Mouse (Mus musculus) c-Kit-negative CD71-positive TER-119-positive erythroid progenitor cells, embryonic 14.5 days (primary cell): ENCODE results near the gene Alms1.
A peak's percentile ranks its signal among the peaks of the same experiment; 100 is the strongest.
"Not testable (repeated sequence)": the region's sequence is repeated elsewhere in the genome, so short reads cannot be mapped to it uniquely, and the experiment has no call there.

Experiments
- DNase-seq: peaks from one replicate; pipeline ENCODE4 v3.0.0-alpha.2; 2013; ENCODE audit warnings: low read depth, low spot score

Alms1 gene

GRCm38 (mm10) chr6:85587396-85588143, at the start of gene Alms1:
Alms1 (plus strand) TSS chr6:85587531.
- DNase-seq: peak; percentile 88

DNA sequence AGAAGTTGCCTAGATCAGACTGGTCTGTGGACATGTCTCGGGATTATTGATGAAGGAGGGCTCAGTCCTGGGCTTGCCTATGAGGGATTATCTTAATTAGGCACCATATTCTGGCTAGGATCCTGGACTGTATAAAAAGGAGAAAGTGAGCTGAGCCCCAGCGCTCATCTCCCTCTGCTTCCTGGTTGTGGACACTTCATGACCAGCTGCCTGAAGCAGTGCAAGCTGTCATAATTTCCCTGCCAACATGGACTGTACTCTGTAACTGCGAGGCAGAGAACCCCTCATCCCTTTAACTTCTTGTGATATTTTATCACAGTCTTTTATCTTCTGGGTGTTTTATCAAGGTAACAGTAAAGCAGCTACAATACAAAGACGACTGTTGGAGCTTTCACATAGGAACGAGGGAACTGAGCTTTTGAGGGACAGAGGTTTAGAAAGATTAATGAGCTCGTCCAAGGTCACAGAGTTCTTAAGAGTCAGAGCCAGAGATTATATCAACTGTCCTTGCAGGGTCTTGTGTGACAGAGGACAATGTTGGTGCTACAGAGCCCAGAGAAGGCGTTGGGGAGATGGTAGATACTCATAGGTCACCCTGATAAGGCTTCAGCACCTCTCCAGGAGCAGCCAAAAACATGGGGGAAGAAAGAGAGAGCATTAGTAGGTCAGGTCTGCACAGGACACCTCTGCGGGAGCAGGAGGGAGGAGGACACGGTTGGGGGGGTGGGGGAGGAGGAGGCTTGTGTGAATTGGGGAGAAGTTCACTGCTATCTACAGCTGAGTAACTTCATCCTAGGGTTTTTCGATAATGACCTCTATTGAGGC, 43.8 kb upstream of the Alms1 start:
- no peak for DNase-seq

- DNase-seq: no peak
Measured at GRCm38 (mm10) chr6:85544251-85544881, 43.0 kb upstream of the Alms1 start.

GRCm38 (mm10) chr6:85547642-85548041, 39.7 kb upstream of the Alms1 start:
- DNase-seq: no peak

DNA sequence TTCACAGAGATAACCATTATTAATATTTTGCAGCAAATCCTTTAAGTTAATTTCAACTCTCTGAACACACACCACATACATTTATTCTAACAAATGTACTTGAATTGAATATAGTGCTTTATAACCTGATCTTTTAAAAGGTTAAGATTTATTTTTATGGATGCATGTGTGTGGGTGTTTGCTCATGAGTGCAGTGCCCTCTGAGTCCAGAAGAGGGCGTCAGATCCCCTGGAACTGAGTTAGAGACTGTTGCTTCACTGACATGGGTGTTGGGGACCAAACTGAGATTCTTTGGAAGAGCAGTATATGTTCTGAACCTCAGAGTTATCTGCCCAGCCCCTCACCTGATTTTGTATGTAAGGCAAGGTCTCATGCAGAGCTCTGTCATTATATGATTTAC, 25.0 kb upstream of the Alms1 start:
- DNase-seq: no peak

- DNase-seq: no peak
Measured at GRCm38 (mm10) chr6:85572816-85573215, 14.5 kb upstream of the Alms1 start.

GRCm38 (mm10) chr6:85581688-85582087, 5.6 kb upstream of the Alms1 start:
- no peak for DNase-seq

GRCm38 (mm10) chr6:85584612-85585011, 2.7 kb upstream of the Alms1 start:
- DNase-seq: no peak

DNA sequence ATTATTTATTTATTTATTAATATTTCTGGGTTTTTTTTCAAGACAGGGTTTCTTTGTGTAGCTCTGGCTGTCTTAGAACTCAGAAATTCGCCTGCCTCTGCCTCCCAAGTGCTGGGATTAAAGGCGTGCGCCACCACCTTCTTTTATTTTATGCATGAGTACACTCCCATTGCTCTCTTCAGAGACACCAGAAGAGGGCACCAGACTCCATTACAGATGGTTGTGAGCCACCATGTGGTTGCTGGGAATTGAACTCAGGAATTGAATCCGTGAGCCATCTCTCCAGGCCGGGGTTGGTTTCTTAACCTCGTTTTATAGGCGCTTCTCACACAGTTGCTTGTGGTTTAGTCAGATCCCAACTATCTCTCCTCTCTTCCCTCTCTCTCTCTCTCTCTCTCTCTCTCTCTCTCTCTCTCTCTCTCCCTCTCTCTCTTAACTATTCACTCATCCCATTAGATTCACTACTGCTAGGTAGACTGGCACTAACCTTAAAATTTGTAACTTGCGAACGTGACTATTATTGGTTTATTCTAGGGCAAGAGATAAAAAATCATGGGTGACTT, 445 bp upstream of the Alms1 start:
- DNase-seq: peak; percentile 5

DNA sequence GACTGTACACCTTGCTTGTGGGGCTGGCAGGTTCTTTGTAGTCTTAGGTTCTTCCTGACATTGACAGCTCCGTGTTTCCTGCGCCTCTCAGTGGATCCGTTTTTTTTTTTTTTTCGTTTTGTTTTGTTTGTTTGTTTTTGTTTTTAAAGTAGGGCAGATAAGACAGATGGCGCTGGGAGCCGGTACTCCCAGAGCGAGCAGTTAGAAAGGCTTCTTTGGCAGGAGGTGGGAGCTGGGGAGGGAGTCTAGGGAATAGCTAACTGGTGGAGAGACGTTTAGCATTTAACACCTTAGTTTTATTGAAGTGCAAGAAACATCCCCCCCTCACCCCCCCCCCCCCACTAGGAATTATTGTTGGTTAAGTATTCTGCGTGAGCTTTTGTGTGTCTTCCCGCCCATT, 833 bp downstream of the Alms1 start:
- DNase-seq: no peak

GRCm38 (mm10) chr6:85588568-85588967, 1.2 kb downstream of the Alms1 start:
- peak; percentile 2 for DNase-seq

DNA sequence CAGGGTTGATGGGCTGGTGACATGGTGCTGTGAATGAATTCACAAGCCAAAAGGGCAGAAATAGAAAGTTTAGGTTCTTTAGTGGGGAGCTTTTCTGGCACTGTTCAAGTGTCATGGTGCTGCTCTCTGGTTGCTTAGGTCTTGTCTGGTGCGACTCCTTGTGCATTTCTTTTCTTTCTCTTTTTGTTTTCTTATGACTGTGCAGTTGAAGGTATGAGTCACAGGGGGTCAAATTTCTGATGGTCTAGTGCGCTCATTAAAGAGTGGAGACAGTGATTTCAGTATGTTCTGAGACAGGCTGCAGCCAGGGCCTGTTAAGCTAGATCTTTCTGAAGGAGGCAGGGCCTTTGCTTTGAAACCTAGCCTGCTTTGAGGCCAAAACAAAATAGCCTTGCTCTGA, 2.8 kb downstream of the Alms1 start:
- DNase-seq: no peak

DNA sequence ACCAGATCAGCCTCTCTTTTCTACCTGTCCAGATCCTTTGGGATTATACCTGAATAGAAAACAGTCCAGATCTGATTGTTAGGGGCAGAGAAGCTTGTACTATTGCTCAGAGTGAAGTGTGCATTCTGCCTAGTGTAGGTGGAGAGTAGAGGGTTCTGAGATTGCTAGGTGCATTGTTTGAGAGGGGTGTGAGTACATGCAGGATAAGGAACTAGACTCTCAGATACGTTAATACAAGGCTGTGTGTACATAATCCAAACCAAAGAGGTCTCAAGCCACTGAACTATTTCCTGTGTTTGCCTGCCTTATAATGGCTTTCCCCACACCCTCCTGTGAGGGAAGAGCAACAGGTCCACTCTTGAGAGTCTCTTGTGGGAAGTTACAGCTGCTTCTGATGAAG, 12.0 kb downstream of the Alms1 start:
- no peak for DNase-seq

DNA sequence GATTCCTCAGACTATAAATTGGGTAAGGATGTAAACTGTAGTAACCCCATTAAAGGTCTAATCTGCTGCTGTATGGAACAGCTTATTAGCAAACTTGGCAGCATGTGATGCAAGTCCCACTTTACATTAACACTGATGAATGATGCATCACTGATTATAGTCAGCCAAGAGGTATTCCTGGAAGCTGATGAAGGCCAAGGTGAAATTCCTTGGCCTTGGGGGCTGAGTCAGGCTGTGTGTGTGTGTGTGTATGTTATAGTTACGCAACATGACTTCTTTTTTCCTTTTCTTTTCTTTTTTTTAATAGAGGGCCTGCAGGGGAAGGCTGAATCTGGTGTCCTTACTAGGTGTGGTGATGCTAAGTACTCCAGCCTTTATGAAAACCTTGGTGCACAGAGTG, 23.2 kb downstream of the Alms1 start:
- DNase-seq: no peak

DNA sequence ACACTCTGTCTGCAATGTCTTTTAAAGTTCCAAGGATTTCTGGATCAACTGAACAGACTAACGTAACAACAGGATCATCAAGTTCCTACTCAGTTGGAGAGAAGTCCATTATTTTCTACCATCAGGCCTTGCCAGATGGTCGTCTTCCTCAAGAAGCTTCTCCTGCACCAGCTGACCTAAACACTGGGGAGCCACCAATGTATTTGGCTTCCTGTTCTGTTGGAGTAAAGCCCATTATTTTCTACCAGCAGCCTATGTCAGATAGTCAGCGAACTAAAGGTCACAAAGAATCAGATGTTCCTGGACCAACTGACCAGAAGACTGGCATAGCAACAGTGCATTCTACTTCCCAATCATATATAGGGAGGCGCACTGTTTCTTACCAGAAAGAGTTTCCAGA, 33.5 kb downstream of the Alms1 start:
- no peak for DNase-seq

- DNase-seq: no peak
Measured at GRCm38 (mm10) chr6:85621600-85621999, 34.3 kb downstream of the Alms1 start.

- no peak for DNase-seq
Measured at GRCm38 (mm10) chr6:85624511-85624910, 37.2 kb downstream of the Alms1 start.

DNA sequence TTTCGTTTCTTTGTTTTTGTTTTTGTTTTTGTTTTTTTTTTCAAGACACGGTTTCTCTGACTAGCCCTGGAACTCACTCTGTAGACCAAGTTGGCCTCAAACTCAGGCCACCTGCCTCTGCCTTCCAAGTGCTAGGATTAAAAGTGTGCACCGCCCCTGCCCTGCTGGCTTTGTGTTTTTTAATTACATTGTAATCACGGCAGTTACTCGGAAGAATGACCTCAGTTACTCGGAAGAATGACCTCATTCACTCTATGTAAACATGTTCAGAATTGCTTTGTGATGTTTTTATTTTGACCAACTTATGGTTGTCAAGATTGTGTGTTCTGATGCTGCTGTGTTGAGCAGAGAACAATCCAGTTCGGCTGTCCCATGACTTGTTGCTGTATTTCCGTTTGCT, 45.8 kb downstream of the Alms1 start:
- no peak for DNase-seq

DNA sequence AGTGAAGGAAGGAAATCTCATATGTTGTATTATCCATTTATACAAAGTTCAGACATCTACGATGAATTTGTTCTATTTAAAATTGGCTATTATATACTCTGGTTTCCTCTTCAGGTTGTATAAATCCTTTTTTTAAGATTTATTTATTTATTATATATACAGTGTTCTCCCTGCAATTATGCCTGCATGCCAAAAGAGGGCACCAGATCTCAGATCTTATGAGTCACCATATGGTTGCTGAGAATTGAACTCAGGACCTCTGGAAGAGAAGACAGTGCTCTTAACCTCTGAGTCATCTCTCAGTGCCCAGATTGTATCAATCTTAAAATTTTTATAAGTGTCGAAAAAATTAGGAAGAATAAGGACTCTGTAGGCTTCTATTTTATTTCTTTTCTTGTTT, 65.9 kb downstream of the Alms1 start:
- DNase-seq: no peak

DNA sequence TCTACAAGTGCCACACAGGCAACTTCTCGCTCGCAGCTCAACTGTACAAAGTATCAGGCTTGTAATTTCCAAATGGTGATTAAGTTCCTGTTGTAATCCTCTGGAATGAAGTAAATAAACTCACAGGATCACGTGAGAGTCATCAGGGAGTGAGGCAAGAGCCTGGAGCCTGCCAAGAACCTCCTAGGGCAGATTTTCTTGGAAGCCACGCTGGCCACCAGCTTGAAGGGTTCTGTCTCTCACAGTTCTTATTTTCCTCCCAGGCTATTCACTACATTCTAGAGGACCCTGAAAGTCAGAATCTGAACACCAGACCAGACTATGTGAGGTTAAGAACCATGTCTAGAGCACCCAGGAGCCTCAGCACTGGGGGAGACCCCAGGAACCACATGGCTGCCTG, 114.6 kb downstream of the Alms1 start:
- not testable (repeated sequence) for DNase-seq

DNA sequence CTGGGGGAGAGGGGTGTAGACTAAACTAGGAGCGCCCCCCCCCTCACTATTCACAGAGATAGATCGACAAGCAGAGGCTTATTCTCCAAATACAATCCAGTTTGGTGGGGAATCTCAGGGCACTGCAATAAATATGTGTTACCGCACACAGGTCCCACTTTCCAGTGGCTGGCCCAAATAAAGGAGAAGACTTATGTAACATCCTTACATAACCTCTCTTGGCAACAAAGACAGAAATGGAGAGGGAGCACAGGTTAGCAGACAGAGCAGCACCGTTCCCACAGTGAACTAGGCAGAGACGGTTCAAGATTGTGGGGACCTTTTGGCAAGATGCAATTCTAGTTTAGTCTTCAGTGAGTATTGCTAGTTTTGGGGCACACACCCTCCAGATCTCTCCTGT, 121.9 kb downstream of the Alms1 start:
- DNase-seq: not testable (repeated sequence)

DNA sequence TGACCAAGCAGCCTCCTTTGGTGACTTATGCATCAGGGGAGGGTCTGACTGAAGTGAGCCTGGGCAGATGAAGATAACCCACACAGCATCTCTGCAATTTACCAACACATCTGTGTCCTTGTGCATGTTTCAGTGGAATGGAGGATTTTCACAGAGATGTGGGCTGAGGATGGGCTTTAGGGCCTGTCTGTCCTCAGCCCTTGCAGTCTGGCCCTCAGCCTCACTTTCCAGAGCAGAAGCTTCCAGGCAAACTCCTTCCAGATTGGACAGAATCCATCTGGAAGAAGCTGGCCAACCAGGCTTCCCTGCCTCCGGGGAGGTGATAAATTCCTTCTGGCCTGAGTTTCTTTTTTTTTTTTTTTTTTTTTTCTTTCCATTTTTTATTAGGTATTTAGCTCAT, 122.3 kb downstream of the Alms1 start:
- DNase-seq: not testable (repeated sequence)
